ENCODE assay signal across 25 mouse cellular contexts in genomic region chr8:97860201-97860600, GRCm38 (mm10).
"Had no signal": no experiment of that assay in that cellular context is flagged by ENCODE, and none has a peak within 500 bp of the region (broad histone marks: within the 10 kb centered on the region; RNA-seq: fewer than 3 reads in every experiment).

No protein-coding gene starts in this region.

- H3K4me3 ChIP-seq: gastrocnemius, adult 2 months; heart, embryonic 10.5 days; heart, embryonic 12.5 days; hindbrain, embryonic 10.5 days; hindbrain, embryonic 12.5 days; intestine, embryonic 15.5 days; layer of hippocampus, adult 2 months; limb, embryonic 13.5 days; limb, embryonic 15.5 days had no signal

- H3K27me3 ChIP-seq: heart, embryonic 12.5 days; hindbrain, embryonic 12.5 days; intestine, embryonic 15.5 days; limb, embryonic 13.5 days; limb, embryonic 15.5 days had no signal

- ATAC-seq: hindbrain, embryonic 16.5 days; inflammation-experienced regulatory T-cells, adult 6 months; intestine, embryonic 15.5 days; intestine, postnatal 0 days had no signal

- H3K27ac ChIP-seq: gastrocnemius, adult 2 months; heart, embryonic 10.5 days; hindbrain, embryonic 10.5 days; hindbrain, embryonic 12.5 days; hindbrain, embryonic 14.5 days; intestine, embryonic 15.5 days; layer of hippocampus, adult 2 months; limb, embryonic 13.5 days; limb, embryonic 15.5 days had no signal

- H3K36me3 ChIP-seq: heart, embryonic 10.5 days; heart, embryonic 12.5 days; hindbrain, embryonic 10.5 days; hindbrain, embryonic 12.5 days; intestine, embryonic 15.5 days; limb, embryonic 13.5 days; limb, embryonic 15.5 days had no signal

- H3K9me3 ChIP-seq: heart, embryonic 10.5 days; heart, embryonic 12.5 days; hindbrain, embryonic 10.5 days; hindbrain, embryonic 12.5 days; intestine, embryonic 15.5 days; limb, embryonic 13.5 days; limb, embryonic 15.5 days had no signal

- H3K4me2 ChIP-seq: heart, embryonic 12.5 days; hindbrain, embryonic 12.5 days; hindbrain, embryonic 14.5 days; intestine, embryonic 15.5 days; limb, embryonic 13.5 days; limb, embryonic 15.5 days had no signal

- H3K4me1 ChIP-seq: heart, embryonic 10.5 days; heart, embryonic 12.5 days; hindbrain, embryonic 10.5 days; hindbrain, embryonic 12.5 days; intestine, embryonic 15.5 days; limb, embryonic 13.5 days; limb, embryonic 15.5 days had no signal

- H3K9ac ChIP-seq: heart, embryonic 12.5 days; hindbrain, embryonic 12.5 days; hindbrain, embryonic 14.5 days; intestine, embryonic 15.5 days; limb, embryonic 13.5 days; limb, embryonic 15.5 days had no signal

- DNase-seq: gastrocnemius, adult 2 months; gastrocnemius, postnatal 10 days; gastrocnemius, postnatal 25 days; heart, adult 18-20 months; heart, postnatal 10 days; heart, postnatal 4 days; kidney, adult 18-20 months; kidney, adult 8-10 months; kidney, postnatal 10 days; kidney, postnatal 25 days; kidney, postnatal 4 days; layer of hippocampus, postnatal 36 days; left cerebral cortex, postnatal 4 days had no signal
